In the genomic region with DNA sequence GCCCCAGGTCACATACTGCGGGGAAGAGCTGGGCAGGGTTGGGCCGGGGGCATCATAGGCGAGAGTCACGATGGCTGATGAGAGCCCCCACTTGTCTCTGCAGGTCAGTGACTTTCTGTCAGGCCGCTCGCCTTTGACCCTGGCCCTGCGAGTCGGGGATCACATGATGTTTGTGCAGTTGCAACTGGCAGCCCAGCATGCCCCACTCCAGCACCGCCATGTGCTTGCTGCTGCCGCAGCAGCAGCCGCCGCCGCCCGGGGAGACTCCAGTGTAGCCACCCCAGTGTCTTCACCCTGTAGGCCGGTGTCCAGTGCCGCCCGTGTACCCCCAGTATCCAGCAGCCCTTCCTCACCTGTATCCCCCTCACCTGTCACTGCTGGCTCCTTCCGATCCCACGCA, we compare ENCODE assay signal across 9 mouse cellular contexts. TPM values are rescaled to one million over a fixed set of nuclear protein-coding genes. Genes with fewer than 3 reads are reported as not detected.
A peak's percentile ranks its signal among the peaks of the same experiment; 100 is the strongest.
DNase-seq lines count a peak whose midpoint lies in the region; ATAC-seq lines count a peak whose summit lies in the region.
"Had no signal": no experiment of that assay in that cellular context is flagged by ENCODE, and none has a peak within 500 bp of the region (broad histone marks: within the 10 kb centered on the region; RNA-seq: fewer than 3 reads in every experiment).

No protein-coding gene starts in this region.

- H3K4me2 ChIP-seq in heart, embryonic 15.5 days, result no peak overlapping the region
- H3K4me2 ChIP-seq in hindbrain, embryonic 11.5 days (replicated peaks; ENCODE audit: low read depth, low read length), result no peak overlapping the region; the same call in 1 of the 2 replicates
- H3K4me2 ChIP-seq in limb, embryonic 11.5 days (ENCODE audit: low read depth, severe bottlenecking), result peak overlapping the region; percentile 95; the same call in 1 of the 2 replicates
- H3K4me2 ChIP-seq in neural tube, embryonic 14.5 days (ENCODE audit: low read depth, low read length), result peak overlapping the region; percentile 98; the same call in 1 of the 2 replicates

- no peaks in the 10 kb centered on the region for H3K27me3 ChIP-seq in heart, embryonic 15.5 days
- no peaks in the 10 kb centered on the region for H3K27me3 ChIP-seq in hindbrain, embryonic 11.5 days (ENCODE audit: control insufficient read depth, insufficient read depth, low read length)
- no peaks in the 10 kb centered on the region for H3K27me3 ChIP-seq in limb, embryonic 11.5 days (ENCODE audit: control insufficient read depth, insufficient read depth, low read length)
- H3K27me3 ChIP-seq in neural tube, embryonic 14.5 days (ENCODE audit: control insufficient read depth, insufficient read depth, low read length), result no peaks in the 10 kb centered on the region

- WGBS in heart, embryonic 15.5 days, result 82% methylated on average over 19 of the region's 19 CpGs
- WGBS in hindbrain, embryonic 11.5 days, result 82% methylated on average over 19 of the region's 19 CpGs
- 92% methylated on average over 19 of the region's 19 CpGs for WGBS in limb, embryonic 11.5 days
- 85% methylated on average over 19 of the region's 19 CpGs for WGBS in neural tube, embryonic 14.5 days

- H3K4me3 ChIP-seq in heart, embryonic 15.5 days, result no peak overlapping the region
- peak overlapping the region; percentile 100 for H3K4me3 ChIP-seq in hindbrain, embryonic 11.5 days (ENCODE audit: low read depth, low read length)
- peak overlapping the region; percentile 99; the same call in 1 of the 2 replicates for H3K4me3 ChIP-seq in limb, embryonic 11.5 days (ENCODE audit: low read depth, low read length)
- no peak overlapping the region for H3K4me3 ChIP-seq in neural tube, embryonic 14.5 days (ENCODE audit: low read depth, low read length)

- H3K9me3 ChIP-seq in heart, embryonic 15.5 days (replicated peaks), result no peaks in the 10 kb centered on the region
- H3K9me3 ChIP-seq in hindbrain, embryonic 11.5 days (ENCODE audit: control insufficient read depth, low read length), result no peaks in the 10 kb centered on the region
- no peaks in the 10 kb centered on the region for H3K9me3 ChIP-seq in limb, embryonic 11.5 days (ENCODE audit: control insufficient read depth, low read length)
- no peaks in the 10 kb centered on the region for H3K9me3 ChIP-seq in neural tube, embryonic 14.5 days (ENCODE audit: control insufficient read depth, low read length)

- peaks cover 53% of the 10 kb centered on the region for H3K36me3 ChIP-seq in heart, embryonic 15.5 days
- peaks cover 48% of the 10 kb centered on the region for H3K36me3 ChIP-seq in hindbrain, embryonic 11.5 days (ENCODE audit: control insufficient read depth, insufficient read depth, low read length)
- peaks cover 51% of the 10 kb centered on the region for H3K36me3 ChIP-seq in limb, embryonic 11.5 days (ENCODE audit: control insufficient read depth, insufficient read depth, low read length)
- H3K36me3 ChIP-seq in neural tube, embryonic 14.5 days (ENCODE audit: control insufficient read depth, insufficient read depth, low read length), result peaks cover 62% of the 10 kb centered on the region

- peaks cover 73% of the 10 kb centered on the region for H3K4me1 ChIP-seq in heart, embryonic 15.5 days (replicated peaks)
- H3K4me1 ChIP-seq in hindbrain, embryonic 11.5 days (replicated peaks; ENCODE audit: control insufficient read depth, insufficient read depth, low read length), result peaks cover 48% of the 10 kb centered on the region
- peaks cover 54% of the 10 kb centered on the region for H3K4me1 ChIP-seq in limb, embryonic 11.5 days (ENCODE audit: control insufficient read depth, insufficient read depth, low read length)
- peaks cover 39% of the 10 kb centered on the region for H3K4me1 ChIP-seq in neural tube, embryonic 14.5 days (ENCODE audit: control insufficient read depth, insufficient read depth, low read length)

- no peak for DNase-seq in heart, postnatal 4 days
- DNase-seq in hindbrain, embryonic 11.5 days (ENCODE audit: low spot score), result no peak
- DNase-seq in limb, embryonic 11.5 days (ENCODE audit: low spot score), result no peak
- DNase-seq in Muller cell, postnatal 12 days (ENCODE audit: inconsistent ontology term), result no peak
- no peak for DNase-seq in adrenal gland, postnatal 25 days
- DNase-seq in thymus, postnatal 4 days, result no peak
- DNase-seq: layer of hippocampus, postnatal 36 days had no signal

- no peak for ATAC-seq in heart, embryonic 15.5 days (replicated peaks; ENCODE audit: insufficient number of reproducible peaks, insufficient read depth, low FRiP score, low read depth)
- ATAC-seq in hindbrain, embryonic 11.5 days (ENCODE audit: low FRiP score), result no peak
- no peak for ATAC-seq in limb, embryonic 11.5 days (ENCODE audit: insufficient number of reproducible peaks, low FRiP score, low TSS enrichment, low read depth)
- no peak for ATAC-seq in neural tube, embryonic 14.5 days (ENCODE audit: low read depth)

- H3K27ac ChIP-seq in heart, embryonic 15.5 days, result peak overlapping the region; percentile 100
- peak overlapping the region; percentile 100; the same call in 1 of the 2 replicates for H3K27ac ChIP-seq in hindbrain, embryonic 11.5 days (ENCODE audit: low read depth, low read length)
- H3K27ac ChIP-seq in limb, embryonic 11.5 days (replicated peaks; ENCODE audit: low read depth, low read length), result no peak overlapping the region
- 0 out of 2 replicates have a peak overlapping the region, but pooled peaks have one; percentile 24 for H3K27ac ChIP-seq in neural tube, embryonic 14.5 days (ENCODE audit: low read depth, low read length)

- H3K9ac ChIP-seq in heart, embryonic 15.5 days, result peak overlapping the region; percentile 82; the same call in 1 of the 2 replicates
- H3K9ac ChIP-seq in hindbrain, embryonic 11.5 days (ENCODE audit: low read depth, low read length), result no peak overlapping the region; the same call in 1 of the 2 replicates
- H3K9ac ChIP-seq in limb, embryonic 11.5 days (ENCODE audit: low read length), result no peak overlapping the region
- peak overlapping the region; percentile 18; the same call in 1 of the 2 replicates for H3K9ac ChIP-seq in neural tube, embryonic 14.5 days (replicated peaks; ENCODE audit: low read depth, low read length)

RNA-seq across cellular contexts. Expression of gene Midn, which starts 5.6 kb away (rescaled TPM):
- polyA plus RNA-seq in heart, embryonic 15.5 days (2015; fragmentation: Nextera tagmentation; extraction: Ambion mirVana), result 11.6 and 16.8 TPM in 2 replicates
- 100 to 1,000 TPM; 145 to 163 TPM for total RNA-seq in heart, postnatal 4 days (2021)
- 66.7 and 67.1 TPM in 2 replicates for polyA plus RNA-seq in hindbrain, embryonic 11.5 days (2014; fragmentation: Nextera tagmentation; extraction: Ambion mirVana)
- 59.3 and 60.9 TPM in 2 replicates for polyA plus RNA-seq in limb, embryonic 11.5 days (2014; fragmentation: Nextera tagmentation; extraction: Ambion mirVana)
- 38.8 and 39.8 TPM in 2 replicates for polyA plus RNA-seq in neural tube, embryonic 14.5 days (2014; fragmentation: Nextera tagmentation; extraction: Ambion mirVana)
- 74.1 and 97.4 TPM in 2 replicates for total RNA-seq in adrenal gland, postnatal 25 days (2021)

RNA-seq across cellular contexts. Expression of gene Cirbp, which starts 12.1 kb away (rescaled TPM):
- 86.7 and 90.2 TPM in 2 replicates for polyA plus RNA-seq in heart, embryonic 15.5 days (2015; fragmentation: Nextera tagmentation; extraction: Ambion mirVana)
- 100 to 1,000 TPM; 163 to 193 TPM for total RNA-seq in heart, postnatal 4 days (2021)
- 83.4 and 90.4 TPM in 2 replicates for polyA plus RNA-seq in hindbrain, embryonic 11.5 days (2014; fragmentation: Nextera tagmentation; extraction: Ambion mirVana)
- polyA plus RNA-seq in limb, embryonic 11.5 days (2014; fragmentation: Nextera tagmentation; extraction: Ambion mirVana), result 67.9 and 68.1 TPM in 2 replicates
- 249 and 286 TPM in 2 replicates for polyA plus RNA-seq in neural tube, embryonic 14.5 days (2014; fragmentation: Nextera tagmentation; extraction: Ambion mirVana)
- 49.9 and 142 TPM in 2 replicates for total RNA-seq in adrenal gland, postnatal 25 days (2021)

RNA-seq across cellular contexts. Expression of gene Cbarp, which starts 13.1 kb away (rescaled TPM):
- polyA plus RNA-seq in heart, embryonic 15.5 days (2015; fragmentation: Nextera tagmentation; extraction: Ambion mirVana), result 1.7 and 2.9 TPM in 2 replicates
- 1 to 10 TPM; 3.7 to 5.1 TPM for total RNA-seq in heart, postnatal 4 days (2021)
- polyA plus RNA-seq in hindbrain, embryonic 11.5 days (2014; fragmentation: Nextera tagmentation; extraction: Ambion mirVana), result 15.1 and 16.7 TPM in 2 replicates
- 4.7 and 6.5 TPM in 2 replicates for polyA plus RNA-seq in limb, embryonic 11.5 days (2014; fragmentation: Nextera tagmentation; extraction: Ambion mirVana)
- polyA plus RNA-seq in neural tube, embryonic 14.5 days (2014; fragmentation: Nextera tagmentation; extraction: Ambion mirVana), result 82.2 and 101 TPM in 2 replicates
- 45.4 and 67.9 TPM in 2 replicates for total RNA-seq in adrenal gland, postnatal 25 days (2021)

RNA-seq across cellular contexts. Expression of gene Atp5d, which starts 15.3 kb away (rescaled TPM):
- polyA plus RNA-seq in heart, embryonic 15.5 days (2015; fragmentation: Nextera tagmentation; extraction: Ambion mirVana), result 861 and 962 TPM in 2 replicates
- total RNA-seq in heart, postnatal 4 days (2021), result 1,000 to 10,000 TPM in 1 of 2 experiments, 100 to 1,000 TPM in 1; 966 to 1,003 TPM
- 364 and 371 TPM in 2 replicates for polyA plus RNA-seq in hindbrain, embryonic 11.5 days (2014; fragmentation: Nextera tagmentation; extraction: Ambion mirVana)
- 416 and 426 TPM in 2 replicates for polyA plus RNA-seq in limb, embryonic 11.5 days (2014; fragmentation: Nextera tagmentation; extraction: Ambion mirVana)
- 472 and 519 TPM in 2 replicates for polyA plus RNA-seq in neural tube, embryonic 14.5 days (2014; fragmentation: Nextera tagmentation; extraction: Ambion mirVana)
- total RNA-seq in adrenal gland, postnatal 25 days (2021), result 460 and 592 TPM in 2 replicates

RNA-seq across cellular contexts. Expression of gene 1600002K03Rik, which starts 19.0 kb away (rescaled TPM):
- 7.7 and 9.1 TPM in 2 replicates for polyA plus RNA-seq in heart, embryonic 15.5 days (2015; fragmentation: Nextera tagmentation; extraction: Ambion mirVana)
- 1 to 10 TPM; 1.9 to 4.9 TPM for total RNA-seq in heart, postnatal 4 days (2021)
- 7.6 and 9.4 TPM in 2 replicates for polyA plus RNA-seq in hindbrain, embryonic 11.5 days (2014; fragmentation: Nextera tagmentation; extraction: Ambion mirVana)
- 5.9 and 7.2 TPM in 2 replicates for polyA plus RNA-seq in limb, embryonic 11.5 days (2014; fragmentation: Nextera tagmentation; extraction: Ambion mirVana)
- 6.4 and 7.8 TPM in 2 replicates for polyA plus RNA-seq in neural tube, embryonic 14.5 days (2014; fragmentation: Nextera tagmentation; extraction: Ambion mirVana)
- 15.6 and 16.7 TPM in 2 replicates for total RNA-seq in adrenal gland, postnatal 25 days (2021)

Comparison
In these comparisons a context has a peak if more than half of its experiments do, and no peak if none do; other contexts are left out.
1. H3K4me2 ChIP-seq: peak in limb, embryonic 11.5 days (single experiment) and neural tube, embryonic 14.5 days (single experiment); none in heart, embryonic 15.5 days (single experiment) and hindbrain, embryonic 11.5 days (single experiment).
2. H3K4me3 ChIP-seq: peak in hindbrain, embryonic 11.5 days (single experiment) and limb, embryonic 11.5 days (single experiment); none in heart, embryonic 15.5 days (single experiment) and neural tube, embryonic 14.5 days (single experiment).
3. H3K9ac ChIP-seq: peak in heart, embryonic 15.5 days (single experiment) and neural tube, embryonic 14.5 days (single experiment); none in hindbrain, embryonic 11.5 days (single experiment) and limb, embryonic 11.5 days (single experiment).